Mouse (Mus musculus) heart, postnatal 4 days (tissue): ENCODE measurements around the gene Gyg. TPM values are rescaled to one million over a fixed set of nuclear protein-coding genes. Genes with fewer than 3 reads are reported as not detected.
"Not testable (repeated sequence)": the region's sequence is repeated elsewhere in the genome, so short reads cannot be mapped to it uniquely, and the experiment has no call there.

Source experiments
- DNase-seq: peaks from one replicate; pipeline ENCODE4 v3.0.0; 2021
- total RNA-seq, 2 experiments: library from RNA; stranded (reverse); gene quantifications; 2 replicates each; pipeline ENCODE4 v1.2.3; 2021

Gyg gene
- total RNA-seq, 2 experiments from 2014 or later: 226 to 231 TPM

GRCm38 (mm10) chr3:20130456-20131349 lies 24.4 kb downstream of the Gyg start:
- peak; percentile 55 for DNase-seq

GRCm38 (mm10) chr3:20129491-20129890 lies 25.6 kb downstream of the Gyg start:
- no peak for DNase-seq

- no peak for DNase-seq
Observed at GRCm38 (mm10) chr3:20127047-20127595, 28.0 kb downstream of the Gyg start.

GRCm38 (mm10) chr3:20125604-20126003 lies 29.5 kb downstream of the Gyg start:
- DNase-seq: no peak

- not testable (repeated sequence) for DNase-seq
Observed at GRCm38 (mm10) chr3:20121582-20121981, 33.5 kb downstream of the Gyg start.

- no peak for DNase-seq
Observed at GRCm38 (mm10) chr3:20119686-20120244, 35.4 kb downstream of the Gyg start.

GRCm38 (mm10) chr3:20119044-20119591 lies 36.0 kb downstream of the Gyg start:
- DNase-seq: no peak

- DNase-seq: no peak
Observed at GRCm38 (mm10) chr3:20111913-20112312, 43.2 kb downstream of the Gyg start.

GRCm38 (mm10) chr3:20108881-20109280 lies 46.2 kb downstream of the Gyg start:
- DNase-seq: no peak

GRCm38 (mm10) chr3:20104776-20105175 lies 50.3 kb downstream of the Gyg start:
- DNase-seq: no peak

- DNase-seq: no peak
Observed at GRCm38 (mm10) chr3:20104318-20104717, 50.8 kb downstream of the Gyg start.

- DNase-seq: no peak
Observed at GRCm38 (mm10) chr3:20103830-20104229, 51.3 kb downstream of the Gyg start.

- DNase-seq: peak; percentile 77
Observed at GRCm38 (mm10) chr3:20082161-20082560, 73.0 kb downstream of the Gyg start.

GRCm38 (mm10) chr3:20076145-20077053 lies 78.7 kb downstream of the Gyg start:
- DNase-seq: no peak

Other genes starting within 250 kb of the Gyg start
- gene Cp, start 198.3 kb downstream of the Gyg start, total RNA-seq: 10 to 100 TPM in 1 of 2 experiments, 1 to 10 TPM in 1; 9.6 to 10.4 TPM
- 10 to 100 TPM; 11.1 to 12.5 TPM for gene Hps3, start 120.0 kb downstream of the Gyg start, total RNA-seq
- gene Hltf, start 97.5 kb downstream of the Gyg start, total RNA-seq: 10 to 100 TPM; 13.4 to 15.1 TPM
- gene Cpa3, start 86.9 kb upstream of the Gyg start, total RNA-seq: 1 to 10 TPM; 6.4 to 9.2 TPM
- not detected for gene Cpb1, start 120.4 kb upstream of the Gyg start, total RNA-seq
- gene Agtr1b, start 211.9 kb upstream of the Gyg start, total RNA-seq: not detected